Mouse (Mus musculus) layer of hippocampus, postnatal 10 days (tissue): Measurements from ENCODE around the gene Tgfbr2. TPM values are rescaled to one million over a fixed set of nuclear protein-coding genes. Genes with fewer than 3 reads are reported as not detected.

ENCODE experiments used
- DNase-seq, 2 experiments: peaks; one replicate each; pipeline ENCODE4 v3.0.0; 2021; ENCODE audit warnings: low spot score in 2 of 2
- total RNA-seq, 2 experiments: library from RNA; stranded (reverse); gene quantifications; 2 replicates each; pipeline ENCODE4 v1.2.3; 2021

The Tgfbr2 gene
- total RNA-seq, 2 experiments from 2014 or later: 12.4 to 14.0 TPM

DNA sequence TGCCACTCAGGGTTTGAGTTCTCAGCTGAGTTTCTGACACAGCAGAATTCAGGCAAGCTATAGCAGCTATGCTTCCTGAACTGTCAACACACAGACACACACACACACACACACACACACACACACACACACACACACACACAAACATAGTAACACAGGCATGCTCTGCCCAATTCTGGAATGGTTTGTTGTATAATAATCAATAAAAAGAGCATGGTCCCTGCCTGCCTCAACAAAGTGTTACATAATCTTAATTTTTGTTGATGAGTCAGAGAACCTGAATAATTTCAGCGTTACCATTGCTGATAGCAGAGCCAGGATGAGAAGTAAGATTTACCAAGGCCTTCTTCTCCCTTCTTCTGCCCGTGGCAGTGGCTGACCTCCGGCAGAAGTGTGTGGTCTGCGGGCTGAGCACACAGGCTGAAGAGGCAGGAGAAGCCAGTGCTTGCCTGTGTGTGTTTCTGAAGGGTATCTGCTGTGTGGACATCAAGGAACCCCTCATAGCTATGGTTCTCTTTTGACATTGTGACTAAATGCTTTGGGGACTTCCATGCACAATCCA, 18.8 kb upstream of the Tgfbr2 start:
- no peak for DNase-seq

DNA sequence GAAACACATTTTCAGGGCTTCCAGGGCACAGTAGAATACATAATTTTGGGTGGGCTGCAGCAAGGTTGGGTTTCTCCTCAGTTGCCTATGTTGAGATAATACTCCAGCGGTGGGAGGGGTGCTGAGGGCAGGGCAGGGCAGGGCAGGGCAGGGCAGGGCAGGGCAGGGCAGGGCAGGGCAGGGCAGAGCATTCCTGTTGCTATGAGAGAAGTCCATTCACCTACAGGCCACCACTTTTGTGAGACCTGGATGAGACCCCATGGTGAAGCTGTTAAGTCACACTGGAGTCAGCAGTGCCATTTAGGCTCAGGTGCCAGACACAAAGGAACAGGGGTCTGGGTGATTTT, 18.3 kb upstream of the Tgfbr2 start:
- DNase-seq: no peak

DNA sequence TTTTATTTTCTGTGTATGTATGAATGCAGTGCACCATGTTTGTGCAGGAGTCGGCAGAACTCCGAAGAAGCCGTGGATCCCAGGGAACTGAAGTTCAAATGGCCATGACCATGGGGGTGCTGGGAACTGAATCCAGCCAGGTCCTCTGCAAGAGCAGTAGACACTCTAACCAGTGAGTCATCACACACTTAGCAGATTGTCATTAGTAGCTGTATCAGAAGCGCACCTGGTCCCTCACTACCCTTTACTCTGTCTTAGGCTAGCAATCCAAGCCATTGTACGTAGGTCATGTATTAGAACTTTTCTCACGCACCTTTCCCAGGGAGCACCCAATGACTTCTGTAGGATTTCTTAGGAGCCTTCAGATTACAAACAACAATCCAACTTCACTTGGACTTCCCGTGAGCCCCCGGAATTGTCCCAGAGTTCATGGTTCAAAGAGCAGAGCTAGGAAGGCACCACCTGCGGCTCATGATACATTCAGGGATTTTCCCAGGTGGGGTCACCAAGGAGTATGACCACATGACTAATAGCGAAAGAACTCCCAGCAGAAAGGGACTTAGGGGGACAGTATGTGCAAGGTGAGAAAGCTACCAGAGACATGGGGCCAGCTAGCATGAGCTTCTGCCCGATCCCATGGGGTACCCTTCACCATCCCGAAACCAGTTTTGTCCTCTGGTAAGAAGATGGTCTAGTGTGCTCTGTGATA, 17.8 kb upstream of the Tgfbr2 start:
- no peak for DNase-seq

DNA sequence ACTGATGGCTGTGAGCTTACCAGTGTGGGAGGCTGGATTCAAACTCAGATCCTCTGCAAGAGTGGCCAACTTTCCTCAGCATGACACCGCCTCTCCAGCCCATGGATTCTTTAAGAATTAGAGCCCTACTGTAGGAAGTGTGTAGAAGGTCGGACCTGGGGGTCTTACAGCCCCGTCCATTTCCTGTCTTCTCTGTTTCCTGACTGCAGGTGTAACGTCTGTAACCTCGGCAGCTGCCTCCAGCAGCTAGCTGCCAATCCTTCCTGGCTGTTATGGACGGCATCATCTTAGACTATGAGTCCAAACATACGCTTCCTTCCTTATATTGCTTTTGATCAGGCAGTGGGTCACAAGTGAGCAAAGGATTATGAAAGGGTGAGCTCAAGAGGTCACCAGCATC, 17.1 kb upstream of the Tgfbr2 start:
- no peak for DNase-seq

DNA sequence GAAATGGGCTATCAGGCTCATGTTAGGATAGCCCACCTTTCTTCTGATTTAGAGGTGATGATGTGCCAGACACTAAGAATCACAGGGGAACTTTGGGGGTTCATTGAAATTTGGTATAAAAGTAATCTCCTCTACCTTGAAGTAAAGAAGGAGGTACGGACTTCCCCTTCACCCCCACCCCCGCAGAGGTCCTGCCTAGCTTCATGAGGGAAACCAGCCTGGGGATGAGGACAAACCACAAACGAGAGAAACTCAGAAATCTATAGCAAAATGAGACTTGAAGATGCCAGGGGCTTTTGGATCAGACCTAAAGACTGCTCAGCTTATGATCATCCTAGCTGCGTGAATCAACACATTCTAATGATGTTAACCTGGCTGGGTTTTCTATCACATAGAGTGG, 14.7 kb upstream of the Tgfbr2 start:
- no peak for DNase-seq

DNA sequence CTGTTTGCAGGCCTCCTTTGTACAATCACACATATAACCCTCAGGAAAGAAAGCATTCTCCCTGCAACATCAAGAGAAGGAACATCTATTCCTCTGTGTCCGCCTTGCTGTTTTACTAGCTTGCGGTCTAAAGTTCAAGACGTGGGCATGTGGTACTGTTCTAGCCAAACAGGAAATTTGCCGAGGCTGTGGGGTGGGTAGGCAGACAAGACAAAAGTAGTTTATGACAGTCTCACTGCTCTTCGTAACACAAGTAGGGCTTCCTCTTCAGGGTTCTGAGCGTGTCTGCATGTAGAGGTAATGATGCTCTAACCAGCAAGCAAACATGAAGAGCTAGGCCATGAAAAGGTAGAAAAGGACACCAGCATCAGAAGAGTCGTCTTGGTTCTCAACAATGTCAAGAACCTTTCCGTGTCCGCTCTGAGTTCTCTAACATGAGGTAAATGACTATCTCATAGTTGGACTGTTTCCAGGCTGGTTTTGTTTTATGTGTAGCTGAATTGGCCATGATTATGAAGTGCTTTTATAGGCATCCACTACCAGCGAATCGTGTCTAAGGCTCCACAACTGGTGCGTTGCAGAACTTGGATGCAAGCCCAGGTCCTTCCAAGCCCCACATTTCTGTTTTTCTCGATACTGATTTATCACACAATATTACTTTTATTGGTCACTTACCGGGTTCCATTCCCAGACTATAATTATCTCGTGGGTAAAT, 13.9 kb upstream of the Tgfbr2 start:
- DNase-seq: no peak

DNA sequence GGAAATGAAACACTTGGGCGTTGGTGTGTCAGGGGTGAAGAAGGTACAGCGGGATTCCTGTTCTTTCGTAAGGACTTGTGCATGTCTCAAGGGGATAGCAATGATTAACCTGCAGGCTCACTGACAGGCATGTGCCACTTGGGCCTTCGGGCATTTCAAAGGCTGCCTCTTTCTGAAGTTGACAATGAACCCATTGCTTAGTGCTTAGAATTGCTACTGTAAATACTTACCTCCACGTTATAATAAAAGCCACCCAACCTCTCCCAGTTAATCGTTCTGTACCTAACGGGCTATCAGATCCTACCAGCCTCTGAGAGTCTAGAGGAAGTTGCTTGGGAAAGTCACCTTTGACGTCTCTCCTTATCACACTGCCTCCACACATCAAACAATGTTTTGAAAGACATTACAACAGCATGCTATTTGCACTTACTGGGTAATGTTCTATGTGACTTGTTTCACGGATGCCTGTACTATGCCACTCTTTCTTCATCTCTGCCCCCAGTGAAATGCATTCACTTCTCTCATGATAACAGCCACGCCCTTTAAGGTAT, 12.1 kb upstream of the Tgfbr2 start:
- DNase-seq: no peak

DNA sequence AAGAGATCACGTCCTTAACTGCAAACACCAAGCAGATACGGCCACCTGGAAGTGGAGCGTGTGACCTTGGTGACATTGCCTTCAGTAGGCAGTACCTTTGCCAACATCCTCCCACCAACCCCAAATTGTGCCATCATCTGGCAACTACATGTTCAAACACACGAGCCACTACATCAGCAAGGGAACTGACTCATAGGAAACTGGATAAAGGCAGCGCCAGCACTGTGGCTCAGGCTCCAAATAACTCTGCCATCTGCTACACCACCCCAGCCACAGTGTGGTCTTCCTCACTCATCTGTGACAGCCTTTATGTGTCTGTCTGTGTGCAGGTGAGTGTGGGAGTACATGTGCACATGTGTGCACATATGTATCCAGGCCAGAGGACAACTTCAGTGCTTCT, 9.7 kb upstream of the Tgfbr2 start:
- no peak for DNase-seq

DNA sequence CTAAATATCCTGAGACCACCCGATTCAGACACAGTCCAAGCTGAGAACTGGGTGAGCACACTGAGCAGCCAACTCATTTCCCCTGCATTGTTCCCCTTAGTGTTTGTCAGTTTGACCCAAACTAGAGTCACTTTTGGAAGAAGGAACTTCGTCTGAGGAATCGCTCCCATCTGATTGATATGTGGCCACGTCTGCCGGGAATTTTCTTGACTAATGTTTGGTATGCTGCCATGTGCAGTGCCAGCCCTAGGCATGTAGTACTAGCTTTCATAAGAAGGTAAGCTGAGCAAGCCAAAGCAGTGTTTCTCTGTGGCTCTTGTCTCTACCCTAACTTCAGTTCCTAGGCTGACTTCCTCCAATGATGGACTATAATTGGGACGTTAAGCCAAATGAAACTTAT, 7.9 kb upstream of the Tgfbr2 start:
- DNase-seq: no peak

DNA sequence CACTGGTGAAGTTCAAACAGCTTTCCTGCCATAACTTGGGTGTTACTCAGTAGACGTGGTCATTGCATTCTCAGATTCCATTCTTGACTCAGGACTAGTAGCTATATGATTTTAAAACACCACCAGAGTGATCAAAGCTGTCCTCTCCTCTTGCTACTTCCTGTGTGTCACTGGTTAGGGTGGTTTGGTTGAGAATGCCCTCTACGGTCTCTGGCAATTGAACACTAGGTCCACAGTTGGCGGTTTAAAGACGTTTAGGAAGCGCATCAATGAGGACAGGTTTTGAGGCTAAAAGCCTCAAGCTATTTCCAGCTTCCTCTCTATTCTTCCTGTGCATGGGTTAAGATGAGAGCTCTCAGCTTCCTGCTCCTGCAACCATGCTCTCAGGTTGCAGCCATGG, 6.4 kb upstream of the Tgfbr2 start:
- DNase-seq: no peak

DNA sequence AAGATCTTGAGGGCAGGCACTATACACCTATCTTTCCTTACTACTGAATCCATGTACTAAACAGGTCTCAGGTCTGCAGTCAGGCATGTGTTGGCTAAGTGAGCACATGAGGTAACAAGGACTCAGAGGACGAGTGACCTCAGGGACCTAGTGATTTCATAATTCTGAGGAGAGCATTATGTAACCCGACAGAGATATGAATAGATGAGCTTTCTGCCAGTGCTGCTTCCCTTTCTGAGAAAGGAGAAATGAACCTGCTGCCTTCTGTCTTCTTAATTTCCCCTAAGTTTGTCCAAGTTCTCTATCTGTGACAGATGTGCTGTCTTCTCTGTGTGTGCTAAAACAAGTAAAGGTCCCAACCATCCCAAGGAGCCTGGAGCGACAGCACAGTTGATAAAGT, 3.0 kb upstream of the Tgfbr2 start:
- no peak for DNase-seq

DNA sequence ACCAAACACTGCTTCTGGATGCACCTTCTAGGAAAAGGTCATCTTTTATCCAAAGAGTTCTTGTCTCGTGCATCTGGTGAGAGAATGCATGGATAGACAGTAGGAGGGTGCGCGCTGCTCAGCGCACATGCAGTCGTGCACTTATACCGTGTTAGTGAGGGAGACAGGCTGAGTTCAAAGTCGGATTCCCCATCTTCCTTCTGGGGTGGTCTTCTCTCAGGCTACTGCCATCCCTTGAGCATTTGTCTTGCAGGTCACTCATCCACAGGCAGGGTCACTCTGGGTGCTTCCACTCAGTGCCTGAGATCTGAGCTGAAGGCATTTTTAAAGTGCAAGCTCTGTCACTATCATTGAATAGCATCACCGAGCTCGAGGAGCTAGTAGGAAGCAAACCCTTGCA, 1.9 kb upstream of the Tgfbr2 start:
- DNase-seq: no peak

DNA sequence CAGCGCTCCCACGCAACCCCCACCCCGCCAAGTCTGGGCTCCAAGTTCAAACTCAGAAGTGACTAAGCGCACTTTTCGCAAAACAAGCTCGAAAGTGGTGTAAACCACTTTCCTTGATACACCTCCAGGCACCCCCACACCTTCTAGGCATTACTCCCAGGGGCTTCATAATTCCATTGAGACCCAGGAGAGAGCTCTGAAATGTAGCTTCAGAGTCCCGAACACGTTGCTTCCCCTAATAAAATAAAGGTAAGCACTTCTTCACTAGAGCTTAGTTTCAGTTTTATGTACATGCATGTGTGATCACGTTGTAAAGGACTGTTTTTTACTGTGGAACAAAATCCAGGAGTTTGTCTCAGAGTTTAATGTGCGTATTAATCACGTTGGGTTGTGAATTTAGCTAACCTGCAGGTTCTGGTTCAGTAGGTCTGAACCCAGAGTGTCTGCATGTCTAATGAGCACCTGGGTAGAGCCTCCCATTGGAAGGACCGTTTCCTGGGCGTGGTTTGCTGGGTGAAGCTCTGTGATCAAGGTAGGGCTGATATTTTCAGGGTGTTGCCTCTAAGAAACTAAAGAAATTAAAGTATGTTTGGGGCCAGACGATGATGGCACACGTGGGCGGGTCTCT, 442 bp upstream of the Tgfbr2 start:
- DNase-seq: no peak

DNA sequence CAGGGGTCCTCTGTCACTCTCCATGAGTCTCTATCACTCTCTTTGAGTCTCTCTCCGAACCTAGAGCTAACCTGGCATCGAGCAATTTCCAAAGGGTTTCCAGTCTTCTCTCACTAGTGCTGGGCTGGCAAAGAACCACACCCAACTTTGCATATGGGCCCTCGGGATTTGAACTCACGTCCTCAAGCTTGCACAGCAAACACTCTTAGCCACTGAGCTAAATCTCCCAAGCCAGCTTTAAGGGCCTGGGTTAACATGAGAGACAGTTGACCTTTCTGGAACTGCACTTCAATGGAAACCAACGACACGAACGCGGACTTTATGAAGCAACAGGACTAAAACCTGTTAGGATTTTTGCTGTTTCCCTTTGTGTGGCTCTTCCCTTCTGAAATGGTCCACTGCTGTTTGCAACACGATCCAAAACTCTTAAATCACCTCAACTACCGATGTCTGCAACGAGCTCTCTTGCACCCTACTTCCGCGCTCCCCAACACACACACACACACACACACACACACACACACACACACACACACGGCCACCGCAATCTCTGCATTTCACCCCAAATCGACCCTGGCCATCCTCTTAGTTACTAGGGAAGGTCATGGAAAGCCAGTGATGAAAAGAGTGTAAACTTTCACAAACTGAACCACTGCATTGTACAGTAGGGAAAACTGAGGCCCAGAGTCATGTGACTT, 1.5 kb downstream of the Tgfbr2 start:
- DNase-seq: no peak

DNA sequence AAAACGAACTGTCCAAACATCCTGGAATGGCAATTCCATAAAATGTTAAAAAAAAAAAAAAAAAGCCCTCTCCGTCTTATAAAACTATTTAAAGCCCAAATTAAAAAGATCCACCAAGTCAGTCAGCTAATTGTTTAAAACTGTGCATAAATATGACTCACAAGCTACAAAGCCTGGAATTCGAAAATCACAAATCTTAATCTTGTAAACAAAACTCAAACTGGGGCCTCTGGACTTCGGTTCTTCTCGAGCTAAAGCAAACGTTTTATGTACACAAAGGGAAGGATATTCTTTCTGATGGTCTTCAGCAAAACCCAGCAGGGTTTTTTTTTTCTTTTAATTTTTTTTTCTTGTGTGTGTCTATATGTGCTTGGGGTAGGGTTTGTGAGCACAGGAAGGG, 2.1 kb downstream of the Tgfbr2 start:
- no peak for DNase-seq

DNA sequence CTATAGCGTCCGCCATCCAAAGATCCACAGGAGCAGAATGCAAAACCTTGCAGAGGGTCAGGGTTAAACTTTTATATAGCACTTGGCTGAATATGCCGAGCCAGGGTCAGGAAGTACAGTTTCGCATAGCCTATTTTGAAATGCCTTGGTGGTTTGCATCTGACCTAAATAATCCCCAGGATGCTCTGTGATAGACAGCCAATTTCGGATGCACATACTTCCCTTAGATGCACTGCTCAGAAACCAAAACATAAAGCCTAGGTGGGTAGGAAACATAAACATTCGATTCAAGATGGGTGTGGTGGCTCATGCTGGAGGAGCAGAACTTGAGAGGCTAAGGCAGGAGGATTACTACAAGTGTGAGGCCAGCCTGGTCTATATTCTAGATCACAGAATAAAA, 6.1 kb downstream of the Tgfbr2 start:
- no peak for DNase-seq

DNA sequence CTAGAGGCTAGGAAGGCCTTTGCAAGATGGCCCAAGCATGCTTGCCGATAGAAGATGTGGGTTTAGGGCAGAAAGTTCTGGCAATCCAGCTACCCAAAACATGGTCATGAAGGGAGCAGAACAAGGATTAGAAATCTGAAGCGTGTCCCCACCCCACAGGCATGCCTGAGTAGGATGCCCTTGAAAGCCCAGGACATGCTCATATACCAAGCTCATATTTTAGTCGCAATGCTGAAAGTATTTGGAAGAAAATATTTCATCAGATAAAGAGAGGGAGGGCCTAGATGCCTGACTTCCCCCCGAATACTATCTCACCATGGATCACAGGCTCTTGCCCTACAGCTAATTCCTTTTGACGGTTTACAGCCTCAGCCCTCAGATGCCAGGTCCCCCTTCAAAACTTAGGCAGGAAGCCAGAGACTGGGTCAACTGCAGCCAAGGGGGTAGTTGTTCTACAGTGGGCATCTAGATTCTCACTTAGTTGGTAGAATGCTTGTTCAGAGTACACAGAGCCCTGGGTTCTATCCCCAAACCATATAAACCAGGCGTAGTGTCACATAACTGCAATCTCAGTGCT, 7.8 kb downstream of the Tgfbr2 start:
- no peak for DNase-seq

DNA sequence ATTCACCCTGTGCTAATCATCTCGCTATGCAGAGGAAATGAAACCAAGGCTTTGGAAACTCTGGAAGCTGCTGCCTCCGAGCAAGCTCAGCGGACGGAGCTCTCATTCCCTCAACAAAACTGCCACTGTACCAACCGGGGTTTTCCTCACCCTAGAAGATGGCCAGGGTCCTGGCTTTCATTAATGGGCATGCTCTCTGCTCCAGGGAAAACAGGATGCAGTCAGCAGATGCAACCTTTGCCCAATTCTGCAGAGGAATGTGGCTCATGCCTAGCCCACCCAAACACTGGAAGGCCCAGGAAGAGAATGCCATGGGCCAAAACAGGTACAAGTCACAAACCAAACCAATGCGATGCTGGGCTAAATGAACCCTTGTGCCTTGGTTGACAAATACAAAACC, 8.8 kb downstream of the Tgfbr2 start:
- no peak for DNase-seq

DNA sequence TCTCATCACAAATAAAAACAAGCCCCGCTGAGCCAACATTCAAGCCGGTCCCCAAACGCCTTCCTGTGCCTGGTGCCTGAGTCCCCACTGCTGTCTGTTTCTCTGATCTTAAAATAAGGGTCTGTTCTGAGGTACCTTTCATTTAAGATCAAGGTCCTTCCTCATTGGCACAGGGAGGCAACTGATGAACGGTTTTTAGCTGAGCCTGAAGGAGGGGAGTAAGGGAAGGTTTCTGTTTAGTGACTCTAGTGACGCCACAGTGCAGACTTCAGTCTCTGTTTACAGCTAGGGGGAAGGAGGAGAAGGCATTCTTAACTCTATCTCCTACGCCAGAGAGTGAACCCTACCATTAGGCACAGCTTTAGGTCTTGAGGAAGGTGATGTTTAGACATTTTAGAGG, 11.3 kb downstream of the Tgfbr2 start:
- no peak for DNase-seq

DNA sequence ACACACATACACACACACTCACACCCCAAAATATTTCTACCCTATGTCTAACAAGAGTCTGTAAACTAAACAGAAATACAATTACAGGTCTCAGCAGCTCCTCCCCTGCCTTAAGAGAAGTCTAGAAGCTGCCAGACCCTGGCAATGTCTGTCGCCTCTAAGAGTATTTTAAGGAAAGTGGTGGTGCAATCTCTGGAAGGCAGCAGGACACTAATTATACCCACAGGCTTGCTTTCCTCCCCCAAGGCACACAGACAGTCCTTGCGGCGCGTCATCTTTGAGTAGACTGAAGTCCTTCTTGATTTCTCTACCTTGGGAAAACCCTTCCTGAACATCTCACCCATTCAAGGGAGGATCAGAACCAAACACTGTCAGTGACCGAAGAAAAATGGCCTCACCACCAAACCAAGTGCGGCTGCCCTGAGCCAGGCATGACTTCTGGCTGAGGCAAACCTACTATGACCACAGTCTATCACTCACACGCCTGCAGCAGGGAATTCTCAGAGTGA, 12.2 kb downstream of the Tgfbr2 start:
- DNase-seq: no peak

DNA sequence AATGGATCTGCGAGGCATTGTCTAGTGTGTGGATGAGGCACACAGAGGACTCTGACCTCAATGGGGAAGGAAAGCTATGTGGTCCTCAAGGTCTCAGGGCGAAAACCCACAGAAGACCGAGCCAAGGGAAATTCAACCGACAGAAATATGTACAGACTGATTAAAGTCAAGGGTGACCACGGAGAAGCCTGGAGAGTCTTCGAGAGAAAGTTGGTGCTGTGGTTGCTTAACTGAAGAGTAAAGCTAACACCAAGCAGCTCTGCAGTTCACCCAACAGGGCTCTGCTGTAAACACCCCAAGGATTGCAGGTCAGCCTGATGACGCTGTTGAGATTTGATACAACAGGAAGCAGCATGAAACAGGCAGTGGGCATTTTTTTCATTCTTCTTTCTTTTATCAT, 14.3 kb downstream of the Tgfbr2 start:
- DNase-seq: no peak
